Mouse (Mus musculus): Measurements from ENCODE around the gene Gprc5d.

Gprc5d gene

GRCm38 (mm10) chr6:135118183-135118582, at the start of gene Gprc5d:
Gene Gprc5d, minus strand, starts transcription at chr6:135118283.
- DNase-seq: no peak

DNA sequence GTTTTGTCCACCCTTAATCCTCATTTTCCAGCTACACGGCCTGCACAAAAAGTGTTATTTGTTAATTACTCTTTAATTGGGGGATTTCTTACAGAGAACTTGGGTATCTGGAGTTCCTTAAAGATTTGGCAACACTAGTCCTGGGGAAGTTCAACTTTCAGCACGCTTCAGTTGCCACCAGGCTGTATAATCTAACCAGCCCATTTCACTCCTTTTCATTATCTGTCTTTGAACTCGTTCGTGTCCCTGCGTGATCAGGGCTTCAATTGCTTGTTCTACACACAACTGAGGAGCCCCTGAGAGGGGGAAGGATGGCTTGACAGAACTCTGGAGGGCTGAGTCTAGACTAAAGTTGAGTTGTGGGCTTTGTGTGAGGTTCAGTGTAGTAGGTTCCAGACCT, 48.6 kb upstream of the Gprc5d start:
- no peak for DNase-seq

DNA sequence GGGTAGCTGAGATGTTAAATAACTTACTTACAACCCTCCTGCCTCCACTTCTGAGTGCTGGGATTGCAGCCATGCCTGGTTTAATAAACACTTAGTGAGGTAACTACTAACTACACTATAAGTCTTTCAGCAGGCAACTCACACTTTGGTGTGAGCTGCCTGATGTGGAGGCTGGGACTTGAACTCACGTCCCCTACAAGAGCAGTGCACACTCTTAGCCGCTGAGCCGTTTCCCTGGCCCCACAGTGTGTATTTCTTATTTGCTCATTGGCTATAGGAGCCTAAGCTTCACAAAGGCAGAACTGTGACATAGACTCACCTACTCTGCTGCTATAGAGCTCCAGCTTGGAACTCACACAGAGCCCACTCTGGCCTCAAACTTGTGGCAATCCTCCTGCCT, 48.2 kb upstream of the Gprc5d start:
- DNase-seq: no peak

DNA sequence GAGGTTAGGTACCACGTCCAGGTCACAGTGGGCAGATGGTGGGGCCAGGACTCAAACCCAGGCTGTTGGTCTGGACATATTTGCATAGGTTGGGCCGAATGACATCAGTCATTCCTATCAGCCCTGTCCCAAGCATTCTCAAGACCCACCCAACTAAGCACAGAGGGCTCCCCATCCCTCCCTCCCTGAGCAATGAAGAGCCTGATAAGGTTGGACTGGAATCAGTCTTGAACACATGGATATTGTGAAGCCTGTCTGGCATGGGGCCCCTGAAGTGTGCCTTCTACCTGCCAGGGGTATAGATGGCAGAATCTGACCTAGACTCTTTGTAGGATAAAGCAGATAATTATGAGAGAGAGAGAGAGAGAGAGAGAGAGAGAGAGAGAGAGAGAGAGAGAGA, 47.6 kb upstream of the Gprc5d start:
- no peak for DNase-seq

DNA sequence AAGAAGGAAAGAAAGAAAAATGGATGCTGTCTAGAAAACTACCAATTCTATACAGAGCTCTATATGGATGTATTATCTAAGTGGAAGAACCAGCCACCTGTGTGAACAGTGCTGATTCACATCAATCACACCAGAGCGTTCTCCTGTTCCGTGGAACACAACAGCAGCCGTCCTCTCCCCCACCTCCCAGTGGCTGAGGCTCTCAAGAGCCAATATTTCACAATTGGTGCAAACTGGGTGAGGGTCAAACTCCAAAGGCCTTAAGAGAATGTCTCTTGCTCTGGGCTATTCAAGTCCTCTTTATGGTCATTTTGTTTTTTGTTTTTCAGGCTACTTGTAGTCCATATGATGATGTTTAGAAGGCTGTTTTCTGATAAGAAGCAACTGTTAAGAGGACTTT, 47.1 kb upstream of the Gprc5d start:
- DNase-seq: no peak

- no peak for DNase-seq
These were observed 44.8 kb upstream of the Gprc5d start for GRCm38 (mm10) chr6:135162861-135163260.

- no peak for DNase-seq
These were observed 44.2 kb upstream of the Gprc5d start for GRCm38 (mm10) chr6:135162311-135162710.

- no peak for DNase-seq
These were observed 43.3 kb upstream of the Gprc5d start for GRCm38 (mm10) chr6:135161356-135161755.

DNA sequence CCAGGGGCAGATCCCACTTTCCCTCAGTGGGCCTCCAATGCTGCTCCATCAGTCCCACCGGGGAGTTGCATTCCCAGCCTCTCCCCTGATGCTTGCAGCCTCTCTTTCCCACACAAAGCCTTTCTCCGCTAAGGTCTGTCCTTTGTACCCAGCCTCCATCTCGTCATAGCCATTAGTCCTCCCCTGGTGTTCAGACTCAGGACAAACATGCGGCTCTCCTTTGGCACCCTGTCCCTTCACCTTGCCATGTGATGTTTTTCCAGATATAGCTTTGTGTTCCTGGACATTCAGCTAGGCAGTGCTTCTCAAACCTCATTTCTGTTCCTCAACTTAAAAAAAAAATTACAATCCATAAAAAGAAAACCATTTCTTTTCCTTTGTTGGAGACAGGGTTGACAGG, 40.4 kb upstream of the Gprc5d start:
- no peak for DNase-seq

GRCm38 (mm10) chr6:135157496-135157895, 39.4 kb upstream of the Gprc5d start:
- DNase-seq: no peak

GRCm38 (mm10) chr6:135156597-135156996, 38.5 kb upstream of the Gprc5d start:
- DNase-seq: no peak

DNA sequence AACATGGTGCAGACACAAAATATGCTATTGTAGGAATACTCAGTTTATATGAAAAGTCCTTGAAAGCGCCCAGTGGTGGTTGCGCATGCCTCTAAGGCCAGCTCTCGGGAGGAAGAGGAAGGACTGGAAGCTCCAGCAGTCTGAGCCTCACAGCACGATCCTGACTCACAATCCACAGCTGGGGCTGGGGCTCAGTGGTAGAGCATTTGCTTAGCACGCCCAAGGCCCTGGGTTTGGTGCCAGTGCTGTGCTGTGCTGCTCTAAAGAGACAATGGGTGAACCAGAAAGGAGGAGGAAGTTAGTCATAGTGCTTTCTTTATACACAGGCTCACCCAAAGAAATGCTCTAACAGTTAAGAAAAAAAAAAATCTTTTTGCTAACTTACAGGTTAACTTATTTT, 35.6 kb upstream of the Gprc5d start:
- DNase-seq: no peak

DNA sequence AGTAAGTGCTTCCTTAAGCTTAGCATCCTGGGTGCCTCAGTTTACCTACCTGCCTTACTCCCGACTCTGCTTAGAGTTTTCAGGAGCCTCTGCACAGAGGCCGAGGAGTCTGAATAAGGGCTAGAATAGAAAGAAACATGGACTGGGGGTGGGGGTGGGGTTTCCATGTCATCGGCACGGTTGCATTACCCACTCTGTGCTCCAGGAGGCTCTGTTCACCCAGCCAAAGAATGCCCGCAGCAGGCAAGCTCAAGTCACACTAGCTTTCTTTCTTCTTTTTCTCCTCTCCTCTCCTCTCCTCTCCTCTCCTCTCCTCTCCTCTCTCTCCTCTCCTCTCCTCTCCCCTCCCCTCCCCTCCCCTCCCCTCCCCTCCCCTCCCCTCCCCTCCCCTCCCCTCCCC, 32.2 kb upstream of the Gprc5d start:
- peak in 1 of 2 experiments; percentile 20 for DNase-seq

GRCm38 (mm10) chr6:135149722-135150121, 31.6 kb upstream of the Gprc5d start:
- DNase-seq: no peak

- no peak for DNase-seq
These were observed 31.1 kb upstream of the Gprc5d start for GRCm38 (mm10) chr6:135149175-135149574.

DNA sequence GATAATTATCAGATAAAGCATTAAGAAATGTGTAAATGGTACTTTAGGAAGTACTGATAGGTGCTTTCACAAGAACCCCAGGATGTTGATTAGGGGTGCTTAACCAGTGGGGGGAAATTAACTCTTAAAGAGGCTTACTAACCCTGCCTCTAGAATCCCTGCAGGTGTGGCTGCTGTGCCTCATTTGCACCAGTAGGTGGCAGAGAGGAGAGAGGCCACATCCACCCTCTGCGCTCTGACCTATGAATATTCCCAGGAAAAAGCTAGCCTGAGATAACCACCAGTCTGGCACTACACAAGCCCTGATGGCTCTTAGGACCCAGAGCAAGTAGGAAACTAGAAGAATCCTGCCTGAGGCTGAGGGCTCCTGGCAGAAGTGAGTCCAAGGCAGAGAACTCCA, 30.4 kb upstream of the Gprc5d start:
- peak; percentile 28 to 31 for DNase-seq

GRCm38 (mm10) chr6:135145976-135146375, 27.9 kb upstream of the Gprc5d start:
- no peak for DNase-seq

GRCm38 (mm10) chr6:135144516-135144915, 26.4 kb upstream of the Gprc5d start:
- DNase-seq: no peak

DNA sequence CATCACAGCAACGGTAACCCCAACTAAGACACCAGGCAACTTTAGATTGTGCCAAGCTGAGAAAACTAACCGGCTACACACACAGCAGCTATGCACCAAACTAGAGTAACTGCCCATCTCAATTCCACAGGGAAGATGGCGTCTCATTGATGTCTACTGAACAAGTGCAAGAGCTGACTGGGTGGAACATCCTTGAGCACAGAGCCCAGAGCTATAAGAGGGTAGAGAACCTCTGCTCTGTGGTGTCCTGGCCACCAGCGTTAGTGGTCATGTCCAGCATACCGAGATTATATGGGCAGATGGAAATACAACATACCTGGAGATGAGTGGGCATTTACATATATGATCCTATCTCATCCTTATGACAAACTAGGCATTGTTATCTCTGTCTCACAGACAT, 25.1 kb upstream of the Gprc5d start:
- no peak for DNase-seq

GRCm38 (mm10) chr6:135141451-135142147, 23.5 kb upstream of the Gprc5d start:
- DNase-seq: no peak

DNA sequence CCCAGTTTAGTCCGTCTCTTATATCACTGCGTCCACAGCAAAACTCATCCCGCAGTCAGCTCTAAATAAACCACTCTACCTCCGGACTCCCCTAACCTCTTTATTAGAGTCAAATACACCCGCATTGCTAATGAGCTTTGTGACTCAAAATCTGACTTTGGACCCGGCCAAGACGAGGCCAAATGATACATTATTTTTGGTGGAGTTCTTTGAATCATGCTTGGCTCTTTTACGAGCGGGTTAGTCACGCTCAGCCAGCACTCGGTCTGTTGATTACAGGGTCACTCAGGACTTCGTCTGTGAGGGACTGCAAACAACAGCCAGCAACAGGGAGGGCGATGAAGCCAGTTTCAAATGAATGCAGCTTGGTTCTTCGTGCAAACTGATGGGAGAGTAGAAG, 20.7 kb upstream of the Gprc5d start:
- no peak for DNase-seq

- no peak for DNase-seq
These were observed 20.1 kb upstream of the Gprc5d start for GRCm38 (mm10) chr6:135138207-135138606.

DNA sequence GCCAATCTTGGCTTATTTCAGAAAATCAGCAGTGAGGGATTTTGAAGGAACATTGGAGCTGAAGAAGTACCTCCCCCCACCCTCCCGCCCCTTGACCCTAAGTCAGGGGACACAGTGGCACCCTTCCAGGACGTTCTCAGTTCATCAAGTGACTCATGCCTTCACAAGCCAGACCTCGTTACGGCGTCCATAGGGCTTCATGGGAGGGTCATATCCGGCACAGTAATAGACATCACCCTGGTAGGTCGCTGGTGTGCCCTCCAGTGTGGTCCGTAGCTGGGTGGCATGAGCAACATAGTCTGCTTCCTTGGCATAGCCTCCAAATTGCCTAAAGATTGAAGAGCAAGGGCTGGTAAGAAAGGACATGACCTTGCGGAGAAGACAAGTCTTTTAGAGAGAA, 19.7 kb upstream of the Gprc5d start:
- no peak for DNase-seq

DNA sequence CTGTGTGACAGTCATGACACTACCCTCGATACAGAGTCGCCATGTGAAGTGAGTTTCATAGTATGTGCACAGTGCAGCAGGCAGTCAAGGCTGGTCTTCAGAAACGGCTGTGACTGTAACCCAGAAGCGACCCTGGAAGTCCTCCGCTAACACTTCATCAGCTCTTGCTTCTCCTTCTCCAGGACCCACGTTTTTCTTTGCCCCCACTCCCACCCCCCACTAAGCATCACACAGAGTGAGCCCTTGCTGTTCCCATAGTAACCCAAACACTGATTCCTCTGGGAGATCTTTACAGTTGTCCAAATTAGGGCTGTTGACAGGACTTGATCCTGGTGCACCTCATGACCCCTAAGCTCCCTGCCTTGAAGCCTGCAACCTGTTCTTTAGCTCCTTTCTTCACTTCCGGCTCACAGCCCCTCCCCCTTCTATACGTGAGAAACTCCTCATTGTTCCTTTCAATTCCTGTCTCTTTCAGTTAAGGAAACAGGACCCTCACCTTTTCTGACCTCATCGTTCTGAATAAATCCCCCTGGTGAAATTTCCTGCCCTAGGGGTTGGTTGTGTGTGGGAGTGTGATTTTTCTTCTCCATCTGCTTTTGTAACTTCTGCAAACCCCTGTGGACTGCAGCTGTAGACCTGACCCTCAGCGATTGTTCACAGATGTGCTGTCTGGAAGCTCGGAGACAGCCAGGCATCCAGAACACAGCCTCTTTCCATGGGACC, 18.5 kb upstream of the Gprc5d start:
- DNase-seq: no peak

DNA sequence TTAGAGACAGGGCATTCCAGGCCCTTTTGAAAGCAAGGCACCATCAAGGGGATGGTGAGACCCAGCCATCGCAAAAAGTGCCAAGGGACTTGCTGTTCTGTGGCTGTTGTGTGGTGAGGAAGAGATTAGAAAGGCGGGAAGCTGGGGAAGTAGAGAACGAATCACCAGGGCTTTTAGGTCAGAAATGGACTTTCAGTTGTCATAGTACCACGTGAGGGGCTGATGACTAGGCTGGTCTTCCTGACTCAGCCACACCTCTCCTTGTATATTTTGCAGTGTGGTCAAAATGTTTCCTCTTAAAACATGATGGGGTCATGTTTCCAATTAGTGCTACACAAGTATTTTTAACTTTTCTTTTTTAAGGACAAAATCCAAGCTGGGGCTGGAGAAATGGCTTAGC, 17.7 kb upstream of the Gprc5d start:
- DNase-seq: no peak

All from B cell, adult 2 months (primary cell).